Mouse (Mus musculus) heart, postnatal 0 days (tissue): ENCODE results near the gene Pank1.

Source experiments
- CTCF ChIP-seq: IDR thresholded peaks from 2 replicates; pipeline ENCODE4 v1.5.1; 2016; ENCODE audit warnings: antibody characterized with exemption, control low read depth, low read depth
- EP300 ChIP-seq: IDR thresholded peaks from 2 replicates; pipeline ENCODE4 v1.6.1; 2016; ENCODE audit warnings: antibody characterized with exemption, low read depth

GRCm38 (mm10) chr19:34869375-34869774 lies 9.9 kb downstream of the Pank1 start:
- TF ChIP-seq CTCF (no peak), EP300 (no peak)
